Mouse (Mus musculus) myocyte (in vitro differentiated cells): ENCODE results near the gene Ppp1r35. TPM values are rescaled to one million over a fixed set of nuclear protein-coding genes. Genes with fewer than 3 reads are reported as not detected.

ENCODE experiments used
- H3K27me3 ChIP-seq: one replicate; pipeline ENCODE4 v1.6.1; 2011; ENCODE audit not compliant: control insufficient read depth, insufficient read depth, insufficient read length
- H3K36me3 ChIP-seq: one replicate; pipeline ENCODE4 v1.6.1; 2011; ENCODE audit not compliant: control insufficient read depth, insufficient read depth
- H3K4me2 ChIP-seq: one replicate; pipeline ENCODE4 v1.6.1; 2011; ENCODE audit warnings: low read depth, control low read depth
- H3K4me3 ChIP-seq: one replicate; pipeline ENCODE4 v1.5.1; 2011; ENCODE audit warnings: mild to moderate bottlenecking, control low read depth, moderate library complexity
- H3K79me2 ChIP-seq: one replicate; pipeline ENCODE4 v1.6.1; 2011; ENCODE audit not compliant: control insufficient read depth, insufficient read depth
- H3ac ChIP-seq: one replicate; pipeline ENCODE4 v1.6.1; 2011; ENCODE audit not compliant: control insufficient read depth, insufficient read length
- CEBPB ChIP-seq: IDR thresholded peaks from 2 replicates; pipeline ENCODE4 v1.6.1; 2011; ENCODE audit warnings: mild to moderate bottlenecking, moderate library complexity; ENCODE audit not compliant: poor library complexity, insufficient read depth, severe bottlenecking
- E2F4 ChIP-seq: IDR thresholded peaks from one replicate; pipeline ENCODE4 v1.6.1; 2011; ENCODE audit warnings: mild to moderate bottlenecking, control low read depth, moderate library complexity; ENCODE audit not compliant: insufficient read depth
- MAX ChIP-seq: IDR thresholded peaks from one replicate; pipeline ENCODE4 v1.6.1; 2011; ENCODE audit warnings: low read depth, mild to moderate bottlenecking, control low read depth
- MYOD1 ChIP-seq, 3 experiments: IDR thresholded peaks; one replicate each; pipeline ENCODE4 v1.6.1; 2011; ENCODE audit warnings: control low read depth in 2 of 3, low read depth in 2 of 3, mild to moderate bottlenecking in 2 of 3, moderate library complexity in 1 of 3; ENCODE audit not compliant: insufficient read length in 2 of 3, control insufficient read depth in 1 of 3
- MYOG ChIP-seq, 3 experiments: IDR thresholded peaks; one replicate each; pipeline ENCODE4 v1.6.1; 2011; ENCODE audit warnings: control low read depth in 2 of 3, low read depth in 2 of 3, mild to moderate bottlenecking in 2 of 3; ENCODE audit not compliant: insufficient read length in 2 of 3, control insufficient read depth in 1 of 3, insufficient read depth in 1 of 3
- POLR2A ChIP-seq: IDR thresholded peaks from one replicate; pipeline ENCODE4 v1.6.1; 2011; ENCODE audit warnings: low read depth, mild to moderate bottlenecking, control low read depth, moderate library complexity; ENCODE audit not compliant: insufficient read length
- POLR2AphosphoS2 ChIP-seq: IDR thresholded peaks from one replicate; pipeline ENCODE4 v1.6.1; 2011; ENCODE audit warnings: low read depth, control low read depth; ENCODE audit not compliant: insufficient read length
- REST ChIP-seq: IDR thresholded peaks from one replicate; pipeline ENCODE4 v1.6.1; 2011; ENCODE audit warnings: mild to moderate bottlenecking, control low read depth, moderate library complexity; ENCODE audit not compliant: insufficient read depth, insufficient read length
- SRF ChIP-seq: IDR thresholded peaks from one replicate; pipeline ENCODE4 v1.6.1; 2011; ENCODE audit warnings: low read depth; ENCODE audit not compliant: control insufficient read depth, insufficient read length
- TCF12 ChIP-seq: IDR thresholded peaks from one replicate; pipeline ENCODE4 v1.6.1; 2011; ENCODE audit warnings: mild to moderate bottlenecking, control low read depth; ENCODE audit not compliant: poor library complexity, insufficient read depth, severe bottlenecking
- TCF3 ChIP-seq: IDR thresholded peaks from one replicate; pipeline ENCODE4 v1.6.1; 2011; ENCODE audit warnings: low read depth, control low read depth; ENCODE audit not compliant: insufficient read length
- USF1 ChIP-seq: IDR thresholded peaks from one replicate; pipeline ENCODE4 v1.6.1; 2011; ENCODE audit warnings: low read depth, mild to moderate bottlenecking, control low read depth, moderate library complexity
- polyA plus RNA-seq: library from polyadenylated mRNA; unstranded; fragments of >200 nt; fragmentation: generic; extraction: Trizol; gene quantifications from one replicate; pipeline ENCODE4 v1.2.1, GENCODE M21; 2012; ENCODE audit warnings: missing spikeins

The Ppp1r35 gene
- polyA plus RNA-seq, 1 experiment = 40.4 TPM

GRCm38 (mm10) chr5:137744197-137744596 is 34.5 kb upstream of the Ppp1r35 start:
- H3K27me3 ChIP-seq = no peaks in the 10 kb centered on the region
- no peak overlapping the region for H3ac ChIP-seq
- H3K4me3 ChIP-seq = no peak overlapping the region
- H3K36me3 ChIP-seq = no peaks in the 10 kb centered on the region
- TF ChIP-seq SRF (no peak), MAX (no peak), CEBPB (no peak), E2F4 (no peak), POLR2A (no peak), POLR2AphosphoS2 (no peak), TCF12 (no peak), USF1 (no peak), MYOG (IDR thresholded peaks at IDR 0.05; ENCODE audit: control insufficient read depth in 1 of 3, insufficient read depth in 1 of 3, insufficient read length in 2 of 3, low read depth in 2 of 3) (no peak), MYOD1 (IDR thresholded peaks at IDR 0.05; ENCODE audit: control insufficient read depth in 1 of 3, insufficient read length in 2 of 3, low read depth in 2 of 3) (no peak)
- H3K79me2 ChIP-seq = peaks cover 25% of the 10 kb centered on the region
- H3K4me2 ChIP-seq = no peak overlapping the region

- H3K36me3 ChIP-seq = no peaks in the 10 kb centered on the region
- peak within 1 kb of the TSS; percentile 97 for H3K4me3 ChIP-seq
- peak within 1 kb of the TSS; percentile 76 for H3ac ChIP-seq
- H3K27me3 ChIP-seq = no peaks in the 10 kb centered on the region
- TF ChIP-seq E2F4 (no peak), POLR2AphosphoS2 (peak; percentile 71), MYOG (IDR thresholded peaks at IDR 0.05; ENCODE audit: control insufficient read depth in 1 of 3, insufficient read depth in 1 of 3, insufficient read length in 2 of 3, low read depth in 2 of 3) (peak in 2 of 3 experiments; percentile 76 to 86), SRF (no peak), MYOD1 (IDR thresholded peaks at IDR 0.05; ENCODE audit: control insufficient read depth in 1 of 3, insufficient read length in 2 of 3, low read depth in 2 of 3) (peak in 2 of 3 experiments; percentile 44 to 70), USF1 (peak; percentile 52), TCF3 (peak; percentile 7), POLR2A (peak; percentile 80), MAX (no peak), CEBPB (no peak), REST (no peak), TCF12 (no peak)
- H3K4me2 ChIP-seq = peak within 1 kb of the TSS; percentile 94
- H3K79me2 ChIP-seq = peaks cover 27% of the 10 kb centered on the region
Observed at GRCm38 (mm10) chr5:137745214-137746171, 33.2 kb upstream of the Ppp1r35 start, which contains the start of gene Tsc22d4. Gene Tsc22d4, plus strand, starts transcription at chr5:137745730.

GRCm38 (mm10) chr5:137746282-137746850 is 32.3 kb upstream of the Ppp1r35 start:
- Histone ChIP-seq H3K27me3 (no peaks in the 10 kb centered on the region), H3K4me3 (peak overlapping the region; percentile 97), H3ac (peak overlapping the region; percentile 76), H3K36me3 (peaks cover 5% of the 10 kb centered on the region), H3K4me2 (peak overlapping the region; percentile 94), H3K79me2 (peaks cover 27% of the 10 kb centered on the region)
- TF ChIP-seq MYOG (IDR thresholded peaks at IDR 0.05; ENCODE audit: control insufficient read depth in 1 of 3, insufficient read depth in 1 of 3, insufficient read length in 2 of 3, low read depth in 2 of 3) = no peak
- no peak for TF ChIP-seq POLR2A
- TF ChIP-seq TCF3 = no peak
- TF ChIP-seq SRF = no peak
- no peak for TF ChIP-seq POLR2AphosphoS2
- TF ChIP-seq MYOD1 (IDR thresholded peaks at IDR 0.05; ENCODE audit: control insufficient read depth in 1 of 3, insufficient read length in 2 of 3, low read depth in 2 of 3) = no peak
- TF ChIP-seq CEBPB = no peak
- no peak for TF ChIP-seq E2F4

- no peak for TF ChIP-seq MAX
- peaks cover 5% of the 10 kb centered on the region for H3K36me3 ChIP-seq
- H3K79me2 ChIP-seq = peaks cover 27% of the 10 kb centered on the region
- no peaks in the 10 kb centered on the region for H3K27me3 ChIP-seq
- peak overlapping the region; percentile 76 for H3ac ChIP-seq
- H3K4me2 ChIP-seq = peak overlapping the region; percentile 94
- peak overlapping the region; percentile 97 for H3K4me3 ChIP-seq
Observed at GRCm38 (mm10) chr5:137746851-137747325, 31.8 kb upstream of the Ppp1r35 start.
